Mouse (Mus musculus) embryonic stem cell, embryonic (primary cell): ENCODE measurements around the gene Shox2.

ENCODE experiments used
- CTCF ChIA-PET, 4 experiments: fragments of 300-600 bp in 2 of 4; fragments of 350-600 bp in 2 of 4; sonication (Branson Sonifier 250); formaldehyde crosslinking; loops; one replicate each; lab custom pipeline; 2022; ENCODE audit warnings: inconsistent platforms in 2 of 4; lab: Charles Lee
- POLR2A ChIA-PET, 4 experiments: fragments of 300-600 bp in 2 of 4; fragments of 350-600 bp in 2 of 4; sonication (Branson Sonifier 250); formaldehyde crosslinking; loops; one replicate each; lab custom pipeline; 2022; ENCODE audit warnings: antibody characterized with exemption in 4 of 4, inconsistent platforms in 1 of 4; lab: Charles Lee

The Shox2 gene

DNA sequence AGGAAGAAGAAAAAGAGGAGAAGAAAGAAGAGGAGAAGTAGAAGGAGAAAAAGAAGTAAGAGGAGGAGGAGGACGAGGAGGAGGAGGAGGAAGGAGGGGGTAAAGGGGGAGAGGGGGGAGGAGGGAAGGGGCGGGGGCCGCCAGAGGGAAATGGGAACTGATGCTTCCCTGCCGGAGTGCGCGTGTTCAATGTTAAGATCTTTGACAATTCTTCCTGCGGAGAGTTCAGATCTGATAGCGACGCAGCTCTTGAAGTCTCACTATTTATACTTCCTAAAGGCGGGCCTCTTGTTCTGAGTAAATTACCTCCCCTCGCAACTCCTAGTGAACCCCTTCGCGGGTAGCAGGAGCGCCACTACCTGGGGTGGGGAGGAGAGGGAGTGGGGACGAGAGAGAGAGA is at the start of gene Shox2:
Shox2 (minus strand) TSS at position 66 of the 400 bp plus-strand sequence.
- CTCF ChIA-PET: interaction anchor here in 1 of 4 experiments (0.6 kb wide), 1 partner anchor 1581 kb away, joined by 3 read pairs; no protein-coding TSS in a partner anchor
- POLR2A ChIA-PET: interaction anchor here in 2 of 4 experiments (0.7 to 1.1 kb wide), 4 partner anchors 9 to 45 kb away, joined by 3 to 5 read pairs (median 4); no protein-coding TSS in a partner anchor

DNA sequence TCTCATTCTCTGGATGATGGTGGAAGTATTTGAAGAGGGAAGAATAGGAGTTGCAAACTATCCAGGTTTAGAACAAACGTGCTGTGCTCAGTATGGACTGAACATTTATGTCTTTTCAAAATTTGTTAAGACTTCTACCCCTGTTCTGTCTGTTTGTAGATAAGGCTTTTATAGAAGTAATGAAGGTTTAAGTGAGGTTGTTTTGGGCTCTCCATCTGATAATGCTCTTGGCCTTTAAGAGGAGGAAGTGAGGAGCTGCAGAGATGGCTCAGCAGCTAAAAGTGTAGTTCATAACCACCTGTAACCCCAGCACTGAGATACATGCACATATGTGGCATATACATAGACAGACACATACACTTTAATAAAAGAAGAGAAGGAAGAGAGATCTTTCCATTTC is 15.2 kb upstream of the Shox2 start:
- ChIA-PET POLR2A (no interaction called here), CTCF (no interaction called here)

DNA sequence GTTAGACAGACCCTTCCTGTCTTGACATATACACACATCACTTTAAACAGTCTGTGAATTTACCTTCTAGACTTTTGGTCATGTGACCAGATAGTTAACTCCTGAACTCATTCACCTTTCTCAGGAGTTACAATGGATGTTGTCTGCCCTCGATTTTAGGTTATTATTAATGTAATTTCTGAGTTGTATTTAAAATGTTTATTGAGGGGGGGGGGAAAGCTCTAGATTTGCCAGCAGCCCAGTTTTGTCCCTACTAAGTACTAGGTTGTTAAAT is 4.7 kb upstream of the Shox2 start:
- POLR2A ChIA-PET: interaction anchor here in 3 of 4 experiments (0.6 to 1.9 kb wide), 6 partner anchors 8 to 693 kb away, joined by 3 to 9 read pairs (median 4); no protein-coding TSS in a partner anchor
- CTCF ChIA-PET: no interaction called here

DNA sequence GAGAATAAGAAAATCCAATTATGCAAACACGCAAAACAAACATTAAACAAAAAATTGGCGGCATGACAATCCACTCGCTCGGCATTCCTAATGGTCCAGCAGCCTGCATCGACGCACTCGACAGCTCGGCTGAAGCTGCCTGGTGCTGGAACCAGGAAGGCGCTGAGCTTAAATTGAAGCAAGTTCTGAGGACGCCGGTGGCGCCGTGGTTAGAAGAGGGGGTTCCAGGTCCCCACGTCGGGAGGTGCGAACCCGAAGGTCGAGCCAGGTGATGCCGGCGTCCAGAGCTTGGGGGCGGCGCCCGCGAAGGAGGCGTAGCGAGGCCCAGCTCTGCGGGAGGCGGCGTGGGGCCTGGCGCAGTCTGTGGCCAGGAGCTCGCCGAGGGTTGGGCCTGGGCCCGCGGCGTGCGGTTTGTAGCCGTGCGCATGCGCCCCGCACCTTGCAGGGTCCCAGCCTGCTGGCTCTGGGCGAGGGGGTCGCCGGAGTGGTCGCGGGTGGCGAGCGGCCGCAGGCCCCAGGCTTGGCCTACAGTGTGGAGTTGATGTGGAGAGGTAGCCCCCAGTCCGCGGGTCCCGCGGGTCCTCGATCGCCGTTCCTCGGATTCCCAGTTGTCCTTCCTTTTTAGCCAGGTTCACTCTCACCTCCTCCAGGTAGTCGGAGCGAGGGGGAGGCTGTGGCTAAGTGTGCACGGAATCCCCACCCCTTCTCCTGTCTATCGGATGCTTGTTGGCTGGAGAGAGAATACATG is 4.1 kb upstream of the Shox2 start:
- CTCF ChIA-PET: no interaction called here

DNA sequence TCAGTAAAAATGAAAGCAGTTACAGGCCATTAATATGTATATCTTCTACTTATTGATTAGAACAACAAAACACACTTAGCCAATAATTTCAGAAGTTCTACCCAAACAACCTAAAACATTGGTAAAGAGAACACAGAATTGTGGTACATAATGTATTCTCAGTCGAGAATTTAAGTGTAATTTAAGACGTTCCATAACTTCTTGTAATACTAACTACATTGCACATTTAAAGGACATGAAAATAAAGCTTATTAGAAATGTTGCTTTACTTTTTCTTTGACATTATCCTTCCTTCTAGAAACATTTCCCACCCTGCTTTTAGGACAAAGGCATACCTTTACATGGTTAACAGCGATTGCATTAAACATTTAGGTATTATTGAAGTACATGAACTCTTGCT is 1.9 kb upstream of the Shox2 start:
- CTCF ChIA-PET: no interaction called here
- POLR2A ChIA-PET: interaction anchor here in 1 of 4 experiments (1.5 kb wide), 1 partner anchor 10 kb away, joined by 3 read pairs; no protein-coding TSS in a partner anchor

More for the DNA sequence above, 4.1 kb upstream of the Shox2 start:
- POLR2A ChIA-PET: interaction anchor here (0.6 to 1.9 kb wide), 12 partner anchors 8 to 1037 kb away, joined by 3 to 9 read pairs (median 4); no protein-coding TSS in a partner anchor

DNA sequence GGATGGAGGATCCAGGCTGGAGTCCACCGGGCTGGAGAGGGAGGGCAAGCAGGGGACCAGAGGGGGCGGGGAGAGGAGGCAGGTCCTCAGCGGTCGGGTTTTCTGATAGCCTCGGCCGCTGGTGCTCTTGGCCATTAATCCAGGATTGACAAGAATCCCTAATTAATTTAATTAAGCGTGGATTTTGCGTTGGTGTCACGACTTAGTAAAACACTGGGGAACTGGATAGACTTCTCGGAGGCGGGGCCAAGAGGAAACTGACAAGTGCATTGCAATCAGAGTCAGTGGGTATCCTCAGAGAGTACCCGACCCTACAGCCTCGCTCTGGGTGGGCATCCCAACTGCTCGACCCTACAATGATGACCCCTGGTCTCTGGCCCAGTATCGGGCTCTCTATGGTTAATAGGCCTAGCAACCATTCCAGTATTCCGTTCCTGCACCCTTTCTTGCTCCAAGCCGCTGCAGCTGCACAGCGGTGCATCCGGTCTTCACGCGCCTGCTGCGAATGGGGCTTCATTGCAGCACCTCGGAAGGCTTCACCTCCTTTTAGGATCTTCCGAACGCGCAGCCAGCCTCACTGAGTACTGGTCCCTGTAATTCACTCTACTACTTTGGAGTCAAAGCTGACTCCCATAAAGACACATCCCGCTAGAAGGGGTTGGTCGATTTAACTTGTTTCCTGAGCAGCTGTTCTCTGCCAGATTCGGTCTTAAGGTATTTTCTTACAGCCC is 775 bp upstream of the Shox2 start:
- CTCF ChIA-PET: no interaction called here
- POLR2A ChIA-PET: interaction anchor here in 2 of 4 experiments (0.7 to 1.5 kb wide), 2 partner anchors 11 to 44 kb away, joined by 3 to 4 read pairs; no protein-coding TSS in a partner anchor

DNA sequence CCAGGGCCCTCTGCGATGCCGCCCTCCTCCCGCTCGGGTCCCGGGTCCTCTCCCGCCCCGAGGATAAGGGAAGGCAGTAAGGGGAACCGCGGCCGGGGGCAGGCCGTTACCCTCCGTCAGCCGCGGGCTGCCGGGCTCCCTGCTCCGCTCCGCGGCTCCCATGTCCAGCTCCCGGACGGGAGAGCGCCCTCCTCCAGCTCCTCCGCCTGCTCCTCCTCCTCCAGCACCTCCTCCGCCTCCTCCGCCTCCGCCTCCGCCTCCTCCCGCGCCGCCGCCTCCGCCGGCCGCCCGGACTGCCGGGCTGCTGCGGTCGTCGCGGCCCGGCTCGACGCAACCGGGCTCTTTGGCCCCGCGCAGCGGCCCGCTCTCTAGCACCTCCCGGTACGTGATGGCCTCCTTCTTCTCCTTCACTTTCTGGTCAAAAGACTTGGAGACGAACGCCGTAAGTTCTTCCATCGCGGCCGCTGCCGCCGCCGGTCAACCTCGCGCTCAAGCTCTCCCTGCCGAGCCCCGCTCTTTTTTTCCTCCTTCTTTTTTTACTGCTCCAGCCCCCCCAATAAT is 390 bp downstream of the Shox2 start, which contains the start of gene Rsrc1:
Rsrc1 (plus strand) TSS at position 290 of the 561 bp plus-strand sequence.
- ChIA-PET POLR2A (interaction anchor here in 2 of 4 experiments (0.7 to 1.1 kb wide), 4 partner anchors 8 to 46 kb away, joined by 3 to 5 read pairs (median 4); no protein-coding TSS in a partner anchor), CTCF (interaction anchor here in 1 of 4 experiments (0.6 kb wide), 1 partner anchor 1581 kb away, joined by 3 read pairs; no protein-coding TSS in a partner anchor)

DNA sequence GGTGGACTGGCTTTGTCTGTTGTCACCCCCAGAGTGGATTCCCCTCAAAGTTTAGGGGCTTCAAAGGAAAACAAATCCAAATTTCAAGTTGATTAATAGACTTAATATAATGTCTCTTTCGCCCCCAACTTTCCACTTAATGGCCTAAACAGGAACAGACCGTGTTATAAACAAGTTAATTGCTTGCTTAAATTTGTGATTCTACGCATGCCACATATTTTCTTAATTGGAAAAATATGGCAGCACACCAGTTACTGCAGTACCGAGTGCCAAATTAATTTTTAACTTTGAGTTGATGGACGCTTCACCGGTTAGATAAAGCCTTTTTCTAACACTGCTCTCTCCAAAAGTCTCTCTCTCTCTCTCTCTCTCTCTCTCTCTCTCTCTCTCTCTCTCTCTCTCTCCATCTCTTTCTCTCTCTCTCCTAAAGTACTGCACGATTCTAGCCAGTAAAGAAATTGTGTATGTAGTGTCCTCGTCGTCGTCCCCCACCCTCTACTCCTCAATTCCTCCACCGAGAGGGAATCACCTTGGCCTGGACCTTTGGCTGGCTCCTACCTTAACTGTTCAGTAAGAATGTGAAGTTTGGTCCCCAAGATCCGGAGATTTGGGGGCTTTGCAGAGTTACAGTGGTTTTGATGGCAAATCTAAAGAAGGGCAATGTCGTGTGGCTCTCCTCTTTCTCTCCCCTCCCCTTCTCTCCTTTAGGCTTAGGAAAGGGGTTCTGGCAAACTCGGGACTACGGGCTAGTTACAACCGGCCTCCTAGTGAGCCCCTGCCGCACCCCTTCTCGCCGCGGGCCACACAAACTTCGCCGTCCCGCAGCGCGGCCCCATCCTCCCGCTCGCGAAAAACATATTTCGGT is 1.2 kb downstream of the Shox2 start:
- POLR2A ChIA-PET: interaction anchor here in 1 of 4 experiments (1.0 to 1.1 kb wide), 3 partner anchors 8 to 13 kb away, joined by 3 to 4 read pairs (median 3); no protein-coding TSS in a partner anchor

DNA sequence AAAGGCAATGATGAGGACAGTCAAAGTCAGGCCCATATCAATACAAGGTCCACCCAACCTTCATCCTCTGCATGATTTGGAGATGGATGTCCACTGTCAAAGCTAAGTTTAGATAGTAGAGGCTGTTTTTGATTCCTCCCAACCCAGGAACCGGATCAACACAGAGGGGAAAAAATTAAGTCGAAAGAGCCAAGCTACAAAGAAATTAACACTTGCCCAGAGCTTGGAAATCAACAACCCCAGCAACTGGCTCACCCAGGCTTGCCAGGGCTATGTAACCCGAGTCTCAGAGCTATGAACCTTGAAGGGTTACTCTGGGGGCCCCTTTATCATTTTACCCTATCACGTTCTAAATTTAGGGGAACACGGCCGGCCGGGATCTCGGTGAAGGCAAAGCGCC is 2.1 kb downstream of the Shox2 start:
- CTCF ChIA-PET: no interaction called here
- POLR2A ChIA-PET: interaction anchor here in 1 of 4 experiments (1.0 kb wide), 1 partner anchor 10 kb away, joined by 3 read pairs; no protein-coding TSS in a partner anchor

More for the DNA sequence above, 1.2 kb downstream of the Shox2 start:
- CTCF ChIA-PET: no interaction called here

DNA sequence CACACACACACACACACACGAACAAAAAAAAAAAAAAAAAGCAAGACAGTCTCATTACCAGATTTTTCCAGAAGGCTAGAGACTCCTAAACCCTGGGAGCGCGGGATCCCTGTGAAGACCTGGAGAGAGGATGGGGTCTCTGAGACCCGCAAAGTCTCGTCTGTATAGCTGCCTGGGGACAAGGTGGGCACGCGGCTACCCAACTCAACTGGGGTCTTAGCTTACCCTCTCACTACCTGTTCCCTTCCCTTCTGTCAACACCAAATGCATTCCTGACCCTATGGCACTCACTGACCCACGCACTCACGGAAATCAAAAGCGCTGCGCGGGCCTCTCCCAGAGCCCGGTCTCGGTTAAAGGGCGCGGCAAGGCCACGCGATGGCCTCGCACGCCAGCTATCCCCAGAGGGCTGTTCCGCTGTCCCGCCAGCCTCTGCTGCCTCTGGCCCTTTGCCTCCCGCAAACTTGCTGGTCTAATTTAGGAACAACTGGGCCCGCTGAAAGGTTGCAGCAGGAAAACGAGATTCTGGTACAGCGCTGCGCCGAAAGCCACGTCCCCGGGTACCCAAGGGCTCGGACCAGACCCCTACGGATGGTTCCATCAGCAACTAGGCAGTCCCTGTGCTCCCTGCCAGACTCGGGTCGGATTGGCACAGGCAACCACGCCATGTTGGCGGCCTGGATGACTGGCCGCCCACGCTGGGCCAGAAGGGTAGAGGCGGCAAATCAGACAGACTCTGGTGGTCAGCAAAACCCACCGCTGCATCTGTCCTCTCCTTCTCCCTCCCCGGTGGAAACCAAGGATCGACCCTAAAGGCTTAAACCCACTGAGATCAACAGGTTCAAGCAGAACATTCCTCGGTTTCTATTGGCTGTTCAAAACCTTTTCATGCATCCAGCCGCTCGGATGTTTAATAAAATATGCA is 2.9 kb downstream of the Shox2 start:
- ChIA-PET POLR2A (interaction anchor here in 1 of 4 experiments (1.0 kb wide), 1 partner anchor 11 kb away, joined by 3 read pairs; no protein-coding TSS in a partner anchor), CTCF (no interaction called here)

DNA sequence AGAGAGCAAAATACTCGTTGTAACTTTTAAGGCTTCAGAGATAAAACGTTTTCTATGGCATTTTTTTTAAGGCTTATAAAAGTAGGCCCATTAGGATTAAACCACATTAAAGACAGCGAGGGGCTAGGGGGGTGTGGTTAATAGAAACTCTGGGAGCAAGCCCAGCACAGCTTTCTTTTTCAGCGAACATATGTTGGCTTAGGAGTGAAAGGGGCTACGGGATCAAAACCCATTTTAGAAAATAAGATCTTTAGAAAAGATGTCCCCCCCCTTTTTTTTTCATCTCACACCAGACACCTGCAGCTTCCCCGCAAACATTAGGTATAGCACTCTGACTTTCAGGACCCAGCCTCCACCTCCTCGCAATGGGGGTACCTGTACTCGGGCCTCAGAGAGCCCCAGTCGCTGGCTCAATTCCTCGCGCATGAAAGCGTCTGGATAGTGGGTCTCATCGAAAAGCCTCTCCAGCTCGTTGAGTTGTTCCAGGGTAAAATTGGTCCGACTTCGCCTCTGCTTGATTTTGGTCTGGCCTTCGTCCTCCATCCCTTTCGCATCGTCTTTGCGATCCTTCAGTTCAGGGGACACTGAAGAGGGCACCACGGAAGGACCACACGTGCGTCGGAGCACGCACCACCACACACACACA is 3.6 kb downstream of the Shox2 start:
- CTCF ChIA-PET: no interaction called here
- POLR2A ChIA-PET: no interaction called here

DNA sequence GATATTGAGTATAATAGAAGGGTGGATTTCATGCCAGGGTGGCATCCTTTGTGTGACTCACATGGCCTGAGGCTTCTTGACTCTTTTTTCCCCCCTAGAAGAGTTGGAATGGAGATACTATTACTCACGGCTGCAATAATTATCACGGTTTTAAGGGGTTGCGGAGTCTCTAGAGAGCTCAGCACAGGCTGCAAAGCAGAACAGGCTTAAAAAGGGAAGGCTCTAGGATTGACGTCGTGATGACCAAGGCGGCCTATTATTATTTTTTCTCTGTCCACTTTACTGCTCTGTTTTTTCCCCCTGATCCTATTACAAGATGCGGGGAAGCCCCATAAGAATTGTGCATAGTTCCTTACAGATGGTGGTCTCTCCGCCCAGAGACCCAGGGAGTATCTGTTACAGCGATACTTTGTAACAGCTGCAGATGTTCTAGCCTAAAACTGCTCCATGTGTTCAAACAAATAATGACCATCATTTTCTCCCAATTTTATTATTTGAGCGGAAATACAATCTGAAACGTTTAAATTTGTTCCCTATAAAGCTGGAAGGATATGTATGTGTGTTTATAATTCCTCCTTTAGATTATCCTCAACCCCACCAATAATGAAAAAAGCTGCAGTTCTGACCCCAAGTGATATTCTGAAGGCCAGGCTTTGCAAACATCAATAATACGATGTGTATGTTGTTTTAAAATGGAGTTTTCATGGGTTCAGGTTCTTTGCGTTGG is 4.5 kb downstream of the Shox2 start:
- POLR2A ChIA-PET: no interaction called here
- CTCF ChIA-PET: no interaction called here

DNA sequence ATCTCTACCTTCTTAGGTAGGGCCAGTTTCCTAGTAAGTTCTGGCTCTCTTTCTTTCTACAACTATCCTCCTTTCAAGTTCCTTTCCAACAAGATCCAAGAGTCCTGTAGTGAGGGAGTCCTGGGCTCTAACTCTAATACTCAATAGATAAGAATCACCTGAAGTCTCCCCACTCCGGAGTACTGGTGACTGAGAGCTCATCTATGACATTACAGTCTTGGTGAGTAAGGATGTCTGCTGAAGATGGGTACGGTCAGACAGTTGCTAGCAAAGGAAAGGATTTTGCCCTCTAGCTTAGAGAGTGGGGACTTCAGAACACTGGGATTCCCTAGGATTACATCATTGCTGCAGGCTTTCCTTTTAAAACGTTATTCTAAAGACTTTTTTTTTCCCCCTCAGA is 7.1 kb downstream of the Shox2 start:
- CTCF ChIA-PET: no interaction called here
- POLR2A ChIA-PET: interaction anchor here in 3 of 4 experiments (0.7 to 2.5 kb wide), 3 partner anchors 11 to 964 kb away, joined by 3 to 9 read pairs (median 4); no protein-coding TSS in a partner anchor

DNA sequence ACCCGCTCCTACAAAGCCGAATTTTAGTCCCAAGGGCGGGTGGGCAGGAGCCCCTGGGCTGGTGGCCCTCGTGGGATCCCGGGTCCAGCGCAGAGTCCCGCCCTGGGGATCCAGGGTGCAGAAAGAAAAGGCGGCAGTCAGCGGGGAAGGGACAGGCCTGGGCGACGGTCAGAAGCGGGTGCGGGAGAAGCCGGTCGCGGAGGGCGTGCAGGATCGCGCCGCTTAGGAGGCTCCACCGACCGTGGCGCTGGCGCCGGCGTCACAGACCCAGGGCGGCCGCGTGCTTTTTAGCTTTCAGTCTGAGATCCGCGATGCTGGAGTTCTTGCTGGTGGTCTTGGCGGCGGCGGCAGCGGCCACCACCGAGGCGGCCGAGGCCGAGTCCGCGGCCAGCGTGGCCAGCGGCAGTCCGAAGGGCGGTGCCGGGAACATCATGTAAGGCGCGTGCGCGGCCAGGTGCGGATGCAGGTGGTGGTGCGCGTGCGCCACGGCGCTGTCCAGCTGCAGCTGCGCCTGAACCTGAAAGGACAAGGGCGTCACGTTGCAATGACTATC is 8.1 kb downstream of the Shox2 start:
- CTCF ChIA-PET: no interaction called here

DNA sequence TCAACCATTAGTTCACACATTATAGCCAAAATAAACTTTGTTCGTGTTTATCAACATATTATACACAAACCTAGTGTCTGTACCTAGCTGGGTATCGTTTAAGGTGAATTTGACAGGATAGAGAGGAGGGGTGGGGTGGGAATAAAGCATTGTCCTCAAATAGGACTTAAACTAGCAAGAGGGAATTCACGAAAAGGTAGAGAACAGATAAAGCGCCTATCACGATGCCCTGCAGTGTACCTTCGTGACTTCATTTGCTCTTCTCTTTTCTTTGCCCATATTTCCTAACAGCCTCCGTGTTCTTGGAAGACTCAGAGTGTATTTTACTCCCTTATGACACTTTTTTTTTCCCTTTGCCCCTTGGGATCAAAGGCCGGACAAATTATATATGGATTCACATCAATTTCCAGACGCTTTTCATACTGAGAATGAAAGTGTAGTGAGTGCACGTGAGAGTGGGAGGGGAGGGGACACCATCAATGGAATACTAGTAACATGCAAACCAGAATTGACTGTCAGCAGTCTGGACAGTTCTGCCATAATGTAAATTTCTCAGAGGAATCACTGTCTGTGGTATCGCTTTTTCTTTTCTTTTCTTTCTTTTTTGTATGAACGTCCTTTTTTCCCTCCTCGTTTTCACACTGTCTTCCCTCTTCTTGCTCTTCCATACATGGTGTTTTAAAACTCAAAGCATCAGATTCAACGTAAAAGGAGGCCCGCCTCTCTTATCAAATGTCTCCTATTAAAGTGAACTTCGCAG is 9.2 kb downstream of the Shox2 start:
- POLR2A ChIA-PET: interaction anchor here in 2 of 4 experiments (0.8 to 2.5 kb wide), 2 partner anchors 9 to 14 kb away, joined by 4 to 9 read pairs; partner anchors contain the start of genes Rsrc1 (in 1 of the 2) and Shox2 (in 1 of the 2)
- CTCF ChIA-PET: no interaction called here

More for the DNA sequence above, 8.1 kb downstream of the Shox2 start:
- POLR2A ChIA-PET: interaction anchor here in 3 of 4 experiments (1.0 to 2.5 kb wide), 3 partner anchors 12 to 13 kb away, joined by 4 to 9 read pairs (median 5); no protein-coding TSS in a partner anchor
